Mouse (Mus musculus) MEL (cell line): ENCODE results near the gene Ralb. TPM values are rescaled to one million over a fixed set of nuclear protein-coding genes. Genes with fewer than 3 reads are reported as not detected.
A peak's percentile ranks its signal among the peaks of the same experiment; 100 is the strongest.

Source experiments
- DNase-seq: peaks from one replicate; pipeline ENCODE4 v3.0.0; 2011; ENCODE audit warnings: low read depth, low spot score
- H3K27ac ChIP-seq: 2 replicates; pipeline ENCODE4 v1.5.1; 2012; ENCODE audit warnings: low read depth, mild to moderate bottlenecking, control low read depth, low read length, moderate library complexity; ENCODE audit not compliant: control insufficient read depth
- H3K27me3 ChIP-seq, 2 experiments: fragments of 150-350 bp in 1 of 2; sonication (generic) in 1 of 2; 2 replicates each; pipeline ENCODE4 v1.6.1; 2012; ENCODE audit warnings: low read length in 2 of 2, mild to moderate bottlenecking in 2 of 2, improper control_type of control experiment in 1 of 2, moderate library complexity in 1 of 2; ENCODE audit not compliant: insufficient read depth in 2 of 2, control insufficient read depth in 1 of 2
- H3K36me3 ChIP-seq, 2 experiments: 2 replicates each; pipeline ENCODE4 v1.6.1; 2012 to 2014; ENCODE audit warnings: low read length in 2 of 2, improper control_type of control experiment in 1 of 2, inconsistent platforms in 1 of 2, mild to moderate bottlenecking in 1 of 2; ENCODE audit not compliant: insufficient read depth in 2 of 2, control insufficient read depth in 1 of 2
- H3K4me1 ChIP-seq, 2 experiments: fragments of 150-350 bp in 1 of 2; sonication (generic) in 1 of 2; 2 replicates each; pipeline ENCODE4 v1.6.1; 2012; ENCODE audit warnings: low read length in 2 of 2, improper control_type of control experiment in 1 of 2, mild to moderate bottlenecking in 1 of 2; ENCODE audit not compliant: insufficient read depth in 2 of 2, control insufficient read depth in 1 of 2
- H3K4me3 ChIP-seq, 2 experiments: fragments of 150-350 bp in 1 of 2; sonication (generic) in 1 of 2; 2 replicates each; pipeline ENCODE4 v1.5.1; 2012; ENCODE audit warnings: low read depth in 2 of 2, low read length in 2 of 2, mild to moderate bottlenecking in 2 of 2, moderate library complexity in 2 of 2, control low read depth in 1 of 2, improper control_type of control experiment in 1 of 2; ENCODE audit not compliant: control insufficient read depth in 1 of 2, insufficient read depth in 1 of 2
- H3K79me2 ChIP-seq: 2 replicates; pipeline ENCODE4 v1.6.1; 2012; ENCODE audit warnings: mild to moderate bottlenecking, low read length, moderate library complexity; ENCODE audit not compliant: control insufficient read depth, poor library complexity, insufficient read depth
- H3K9ac ChIP-seq: 2 replicates; pipeline ENCODE4 v1.6.1; 2012; ENCODE audit warnings: low read depth, mild to moderate bottlenecking, control low read depth, low read length, moderate library complexity; ENCODE audit not compliant: control insufficient read depth, poor library complexity, severe bottlenecking
- H3K9me3 ChIP-seq: fragments of 150-350 bp; sonication (generic); replicated peaks from 2 replicates; pipeline ENCODE4 v1.6.1; 2012; ENCODE audit warnings: mild to moderate bottlenecking, low read length, improper control_type of control experiment, moderate library complexity; ENCODE audit not compliant: insufficient read depth
- BHLHE40 ChIP-seq: IDR thresholded peaks from 2 replicates; pipeline ENCODE4 v1.6.1; 2012; ENCODE audit warnings: low read depth, mild to moderate bottlenecking, inconsistent platforms, low read length, improper control_type of control experiment, borderline replicate concordance
- CHD1 ChIP-seq: IDR thresholded peaks from 2 replicates; pipeline ENCODE4 v1.6.1; 2012; ENCODE audit warnings: low read depth, mild to moderate bottlenecking, inconsistent platforms, low read length, improper control_type of control experiment
- CHD2 ChIP-seq: IDR thresholded peaks from 2 replicates; pipeline ENCODE4 v1.6.1; 2011; ENCODE audit warnings: low read length, improper control_type of control experiment
- CTCF ChIP-seq, 3 experiments: IDR thresholded peaks in 2 of 3; conservative IDR thresholded peaks in 1 of 3; 2 replicates each; pipeline ENCODE4 v1.5.1; 2011 to 2012; ENCODE audit warnings: low read length in 3 of 3, low read depth in 2 of 3, mild to moderate bottlenecking in 2 of 3, improper control_type of control experiment in 1 of 3, inconsistent platforms in 1 of 3, mixed read lengths in 1 of 3, moderate library complexity in 1 of 3; ENCODE audit not compliant: control insufficient read depth in 1 of 3, insufficient read depth in 1 of 3, poor library complexity in 1 of 3, severe bottlenecking in 1 of 3
- EP300 ChIP-seq, 2 experiments: IDR thresholded peaks; 2 replicates each; pipeline ENCODE4 v1.6.1; 2011; ENCODE audit warnings: improper control_type of control experiment in 2 of 2, low read length in 2 of 2, low read depth in 1 of 2, mild to moderate bottlenecking in 1 of 2
- ETS1 ChIP-seq: IDR thresholded peaks from 2 replicates; pipeline ENCODE4 v1.6.1; 2012; ENCODE audit warnings: low read depth, mild to moderate bottlenecking, inconsistent platforms, low read length, improper control_type of control experiment, moderate library complexity
- GATA1 ChIP-seq: IDR thresholded peaks from 2 replicates; pipeline ENCODE4 v1.6.1; 2011; ENCODE audit warnings: low read depth, low read length, improper control_type of control experiment
- HCFC1 ChIP-seq: IDR thresholded peaks from 2 replicates; pipeline ENCODE4 v1.6.1; 2012; ENCODE audit warnings: low read depth, mild to moderate bottlenecking, inconsistent platforms, low read length, improper control_type of control experiment, moderate library complexity
- MAX ChIP-seq: IDR thresholded peaks from 2 replicates; pipeline ENCODE4 v1.6.1; 2011; ENCODE audit warnings: low read length, improper control_type of control experiment
- MXI1 ChIP-seq: IDR thresholded peaks from 2 replicates; pipeline ENCODE4 v1.6.1; 2011; ENCODE audit warnings: mild to moderate bottlenecking, low read depth, low read length, improper control_type of control experiment
- MYB ChIP-seq: IDR thresholded peaks from 2 replicates; pipeline ENCODE4 v1.6.1; 2011; ENCODE audit warnings: mild to moderate bottlenecking, low read depth, low read length, improper control_type of control experiment
- MYC ChIP-seq: IDR thresholded peaks from 2 replicates; pipeline ENCODE4 v1.6.1; 2011; ENCODE audit warnings: low read depth, mild to moderate bottlenecking, low read length, improper control_type of control experiment, moderate library complexity
- POLR2A ChIP-seq, 2 experiments: IDR thresholded peaks; 2 replicates each; pipeline ENCODE4 v1.6.1; 2011 to 2012; ENCODE audit warnings: low read length in 2 of 2, mild to moderate bottlenecking in 2 of 2, control low read depth in 1 of 2, improper control_type of control experiment in 1 of 2, low read depth in 1 of 2, moderate library complexity in 1 of 2; ENCODE audit not compliant: control insufficient read depth in 1 of 2, insufficient read depth in 1 of 2, poor library complexity in 1 of 2
- RAD21 ChIP-seq: IDR thresholded peaks from 2 replicates; pipeline ENCODE4 v1.6.1; 2011; ENCODE audit warnings: mild to moderate bottlenecking, low read depth, low read length, improper control_type of control experiment
- RCOR1 ChIP-seq: IDR thresholded peaks from 2 replicates; pipeline ENCODE4 v1.6.1; 2012; ENCODE audit warnings: low read depth, mild to moderate bottlenecking, inconsistent platforms, low read length, improper control_type of control experiment
- SMC3 ChIP-seq: IDR thresholded peaks from 2 replicates; pipeline ENCODE4 v1.6.1; 2011; ENCODE audit warnings: low read depth, low read length, improper control_type of control experiment
- TBP ChIP-seq: IDR thresholded peaks from 2 replicates; pipeline ENCODE4 v1.8.0; 2011; ENCODE audit warnings: low read depth, low read length, improper control_type of control experiment
- TCF12 ChIP-seq: IDR thresholded peaks from 2 replicates; pipeline ENCODE4 v1.6.1; 2014; ENCODE audit warnings: low read depth, mild to moderate bottlenecking, inconsistent platforms, low read length, improper control_type of control experiment, moderate library complexity
- USF1 ChIP-seq: IDR thresholded peaks from 2 replicates; pipeline ENCODE4 v1.6.1; 2014; ENCODE audit warnings: low read depth, mild to moderate bottlenecking, inconsistent platforms, low read length, improper control_type of control experiment, moderate library complexity
- USF2 ChIP-seq, 2 experiments: IDR thresholded peaks; 2 replicates each; pipeline ENCODE4 v1.6.1; 2011 to 2012; ENCODE audit warnings: improper control_type of control experiment in 2 of 2, low read length in 2 of 2, borderline replicate concordance in 1 of 2, inconsistent platforms in 1 of 2, low read depth in 1 of 2, mild to moderate bottlenecking in 1 of 2; ENCODE audit not compliant: insufficient read depth in 1 of 2
- ZC3H11A ChIP-seq: IDR thresholded peaks from 2 replicates; pipeline ENCODE4 v1.6.1; 2012; ENCODE audit warnings: low read depth, mild to moderate bottlenecking, inconsistent platforms, low read length, improper control_type of control experiment
- ZKSCAN1 ChIP-seq: IDR thresholded peaks from 2 replicates; pipeline ENCODE4 v1.6.1; 2012; ENCODE audit warnings: low read depth, mild to moderate bottlenecking, inconsistent platforms, low read length, improper control_type of control experiment, moderate library complexity
- ZMIZ1 ChIP-seq: IDR thresholded peaks from 2 replicates; pipeline ENCODE4 v1.6.1; 2012; ENCODE audit warnings: low read depth, mild to moderate bottlenecking, inconsistent platforms, low read length, improper control_type of control experiment, moderate library complexity
- polyA plus RNA-seq, 2 experiments: library from polyadenylated mRNA; stranded (reverse) in 1 of 2; unstranded in 1 of 2; fragments of >175 nt in 1 of 2; fragments of >200 nt in 1 of 2; gene quantifications; 2 replicates each; pipeline versions ENCODE4 v1.2.1 to v1.2.4; 2012; ENCODE audit warnings: low replicate concordance in 2 of 2, low read depth in 1 of 2; ENCODE audit not compliant: insufficient read length in 2 of 2, insufficient read depth in 1 of 2, missing spikeins in 1 of 2
- total RNA-seq: library from RNA; depleted of rRNA; stranded (reverse); fragments of 300-350 nt; gene quantifications from 2 replicates; pipeline ENCODE4 v1.2.3, GENCODE M21; 2012

The Ralb gene
- total and polyA plus RNA-seq, 3 experiments, result 28.0 to 45.1 TPM; not detected in 1

GRCm38 (mm10) chr1:119494024-119494711, 10.4 kb downstream of the Ralb start:
- Histone ChIP-seq H3K36me3 (peaks cover 0 to 5% of the 10 kb centered on the region in 2 experiments; a peak in 2 of 4 replicates), H3K27ac (no peak overlapping the region), H3K27me3 (no peaks in the 10 kb centered on the region), H3K79me2 (peaks cover 1% of the 10 kb centered on the region; the same call in 1 of the 2 replicates), H3K4me1 (peaks cover 0 to 6% of the 10 kb centered on the region in 2 experiments; a peak in 2 of 4 replicates), H3K4me3 (no peak overlapping the region), H3K9me3 (no peaks in the 10 kb centered on the region), H3K9ac (no peak overlapping the region)
- TF ChIP-seq RCOR1 (no peak), ZMIZ1 (no peak), USF1 (no peak), ZKSCAN1 (no peak), CTCF (IDR thresholded peaks at IDR 0.05 in 2 of 3, conservative IDR thresholded peaks at IDR 0.05 in 1 of 3; ENCODE audit: control insufficient read depth in 1 of 3, insufficient read depth in 1 of 3, low read depth in 2 of 3, low read length in 3 of 3, poor library complexity in 1 of 3, severe bottlenecking in 1 of 3) (peak; percentile 56 to 62 (median 58)), CHD2 (no peak), MAX (peak; percentile 31; the same call in 1 of the 2 replicates), MYB (no peak), GATA1 (no peak), MXI1 (no peak), MYC (no peak), BHLHE40 (no peak), EP300 (IDR thresholded peaks at IDR 0.05; ENCODE audit: low read depth in 1 of 2, low read length in 2 of 2) (no peak), ETS1 (no peak), RAD21 (peak; percentile 19), SMC3 (peak; percentile 58)
- DNase-seq, result peak; percentile 51

GRCm38 (mm10) chr1:119492505-119492904, 12.1 kb downstream of the Ralb start:
- no peak overlapping the region for H3K4me3 ChIP-seq
- no peaks in the 10 kb centered on the region for H3K27me3 ChIP-seq
- no peaks in the 10 kb centered on the region for H3K9me3 ChIP-seq
- H3K27ac ChIP-seq, result no peak overlapping the region
- DNase-seq, result no peak
- H3K9ac ChIP-seq, result no peak overlapping the region
- H3K36me3 ChIP-seq, result peaks cover 0 to 5% of the 10 kb centered on the region in 2 experiments; a peak in 2 of 4 replicates
- H3K4me1 ChIP-seq, result peaks cover 0 to 6% of the 10 kb centered on the region in 2 experiments; a peak in 2 of 4 replicates
- TF ChIP-seq CHD1 (no peak), TBP (no peak), USF2 (IDR thresholded peaks at IDR 0.05; ENCODE audit: borderline replicate concordance in 1 of 2, insufficient read depth in 1 of 2, low read depth in 1 of 2, low read length in 2 of 2) (no peak), POLR2A (IDR thresholded peaks at IDR 0.05; ENCODE audit: control insufficient read depth in 1 of 2, insufficient read depth in 1 of 2, low read depth in 1 of 2, low read length in 2 of 2, poor library complexity in 1 of 2) (no peak), ZC3H11A (no peak), HCFC1 (no peak), ZKSCAN1 (no peak), TCF12 (no peak)
- peaks cover 1% of the 10 kb centered on the region; the same call in 1 of the 2 replicates for H3K79me2 ChIP-seq
